Mouse (Mus musculus) c-Kit-positive CD71-positive TER-119-negative erythroid progenitor cells, embryonic 14.5 days (primary cell): ENCODE data around the gene Nucb1.
"Not testable (repeated sequence)": the region's sequence is repeated elsewhere in the genome, so short reads cannot be mapped to it uniquely, and the experiment has no call there.

Experiments
- DNase-seq: peaks from one replicate; pipeline ENCODE4 v3.0.0-alpha.2; 2013; ENCODE audit warnings: low read depth

Gene Nucb1

DNA sequence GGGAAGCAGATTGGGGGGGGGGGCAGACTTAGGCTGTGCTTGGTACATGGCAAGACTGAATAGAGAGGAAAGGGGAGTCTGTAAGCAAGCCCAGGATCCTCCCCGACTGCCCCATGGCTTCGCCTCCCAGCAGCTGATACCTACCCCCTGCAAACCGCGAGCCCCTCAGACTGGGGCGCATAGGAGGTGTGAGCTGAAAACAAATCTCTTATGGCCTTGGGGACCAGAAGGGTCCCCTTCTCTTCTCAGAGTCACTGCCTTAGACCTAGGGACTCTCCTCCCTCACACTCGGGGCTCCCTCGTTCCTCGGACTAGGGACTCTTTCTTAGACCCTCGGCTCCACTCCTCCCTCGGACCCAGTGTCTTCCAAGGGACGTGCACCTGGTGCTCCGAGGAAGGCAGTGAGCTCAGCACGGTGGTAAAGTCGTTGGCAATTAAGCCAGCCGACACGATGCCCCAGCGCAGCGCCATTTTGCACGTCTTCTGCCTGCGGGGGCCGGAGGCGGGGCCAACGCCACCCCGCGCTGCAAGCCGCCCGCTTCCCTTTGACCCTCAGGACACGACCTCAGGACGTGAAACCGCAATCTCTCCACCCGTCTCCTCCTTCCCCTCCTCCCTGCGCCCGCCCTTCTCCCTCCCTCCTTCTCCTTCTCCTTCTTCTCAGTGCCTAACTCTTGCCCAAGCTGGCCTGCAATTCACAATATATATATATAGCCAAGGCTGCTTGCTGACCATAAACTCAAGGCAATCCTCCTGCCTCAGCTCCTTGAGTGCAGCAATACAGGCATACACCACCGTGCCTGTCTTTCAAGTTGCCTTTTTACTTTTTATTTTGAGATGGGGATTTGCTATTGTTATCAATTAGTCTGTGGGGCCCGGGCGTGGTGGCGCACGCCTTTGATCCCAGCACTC lies 21.7 kb downstream of the Nucb1 start, which contains the start of gene Dhdh:
TSS of gene Dhdh (minus strand) at position 513 of the 912 bp plus-strand sequence.
- no peak for DNase-seq

- DNase-seq, result no peak
Observed at GRCm38 (mm10) chr7:45487861-45488292, 22.3 kb downstream of the Nucb1 start.

GRCm38 (mm10) chr7:45486761-45487415 lies 23.3 kb downstream of the Nucb1 start, which contains the start of gene Gm45808:
TSS of gene Gm45808 (minus strand) at chr7:45486811.
- no peak for DNase-seq

- DNase-seq, result peak; percentile 51
Observed at GRCm38 (mm10) chr7:45486158-45486557, 24.0 kb downstream of the Nucb1 start.

DNA sequence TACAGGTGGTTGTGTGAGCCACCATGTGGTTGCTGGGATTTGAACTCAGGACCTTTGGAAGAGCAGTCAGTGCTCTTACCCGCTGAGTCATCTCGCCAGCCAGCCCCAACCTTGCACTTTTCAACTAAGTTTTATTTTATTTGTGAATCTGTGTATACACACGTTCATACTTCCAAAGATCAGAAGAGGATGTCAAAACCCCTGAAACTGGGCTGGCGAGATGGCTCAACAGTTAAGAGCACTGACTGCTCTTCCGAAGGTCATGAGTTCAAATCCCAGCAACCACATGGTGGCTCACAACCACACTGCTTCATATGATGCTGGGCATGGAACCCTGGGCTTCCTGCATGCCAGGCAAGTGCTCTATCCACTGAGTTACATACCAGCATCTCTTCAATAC lies 25.2 kb downstream of the Nucb1 start:
- DNase-seq, result not testable (repeated sequence)

- no peak for DNase-seq
Observed at GRCm38 (mm10) chr7:45482166-45482565, 28.0 kb downstream of the Nucb1 start.

- DNase-seq, result peak; percentile 75
Observed at GRCm38 (mm10) chr7:45481374-45481927, 28.8 kb downstream of the Nucb1 start, which contains the start of gene Tulp2. TSS of gene Tulp2 (plus strand) at chr7:45481877.

DNA sequence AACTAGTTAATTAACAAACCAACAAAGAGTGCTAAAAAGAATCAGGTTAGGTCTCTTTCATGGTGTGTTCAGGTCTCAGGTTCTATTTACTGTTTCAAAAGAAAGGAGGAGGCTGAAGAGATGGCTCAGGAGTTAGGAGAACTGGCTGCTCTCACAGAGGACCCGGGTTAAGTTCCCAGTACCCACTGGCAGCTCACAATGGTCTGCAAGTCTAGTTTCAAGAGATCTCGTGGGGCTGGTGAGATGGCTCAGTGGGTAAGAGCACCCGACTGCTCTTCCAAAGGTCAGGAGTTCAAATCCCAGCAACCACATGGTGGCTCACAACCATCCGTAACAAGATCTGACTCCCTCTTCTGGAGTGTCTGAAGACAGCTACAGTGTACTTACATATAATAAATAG lies 29.9 kb downstream of the Nucb1 start:
- DNase-seq, result not testable (repeated sequence)

DNA sequence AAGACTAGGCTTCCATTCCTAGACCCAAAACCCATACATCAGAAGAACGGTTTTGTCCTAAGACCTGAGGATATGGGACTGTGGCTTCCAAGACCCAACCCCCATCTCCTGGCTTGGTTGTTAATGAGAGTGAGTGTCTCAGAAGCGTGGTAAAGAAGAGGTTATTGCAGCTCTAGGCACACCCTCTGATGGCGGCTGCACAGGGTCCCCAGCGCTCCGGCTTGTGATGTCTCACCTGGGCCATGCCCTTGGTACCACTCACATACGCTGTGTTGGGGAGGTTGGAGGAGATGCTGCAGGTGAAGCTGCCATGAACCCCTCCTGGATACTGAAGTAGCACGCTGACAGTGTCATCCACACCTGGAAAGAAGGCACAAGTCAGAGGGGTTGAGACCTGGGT lies 31.4 kb downstream of the Nucb1 start:
- no peak for DNase-seq

DNA sequence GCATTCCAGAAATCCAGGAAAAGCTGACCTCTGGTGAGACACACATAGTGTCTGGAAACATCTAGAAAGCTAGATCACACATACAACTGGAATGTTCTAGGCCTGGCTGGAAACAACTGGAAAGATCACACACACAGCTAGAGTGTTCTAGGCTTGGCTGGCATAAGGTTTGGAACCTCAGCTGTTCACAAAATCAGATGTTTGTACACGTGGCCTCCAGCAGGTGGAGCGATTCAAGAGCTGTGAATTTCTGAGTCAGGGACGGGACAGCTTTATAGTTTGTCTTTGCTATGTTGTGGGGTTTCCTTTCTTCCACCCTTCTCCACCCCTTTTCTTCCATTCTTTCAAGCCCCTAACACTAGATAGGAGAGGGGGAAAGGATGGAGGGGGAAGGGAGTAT lies 33.2 kb downstream of the Nucb1 start:
- no peak for DNase-seq

GRCm38 (mm10) chr7:45476453-45476852 lies 33.8 kb downstream of the Nucb1 start:
- no peak for DNase-seq

DNA sequence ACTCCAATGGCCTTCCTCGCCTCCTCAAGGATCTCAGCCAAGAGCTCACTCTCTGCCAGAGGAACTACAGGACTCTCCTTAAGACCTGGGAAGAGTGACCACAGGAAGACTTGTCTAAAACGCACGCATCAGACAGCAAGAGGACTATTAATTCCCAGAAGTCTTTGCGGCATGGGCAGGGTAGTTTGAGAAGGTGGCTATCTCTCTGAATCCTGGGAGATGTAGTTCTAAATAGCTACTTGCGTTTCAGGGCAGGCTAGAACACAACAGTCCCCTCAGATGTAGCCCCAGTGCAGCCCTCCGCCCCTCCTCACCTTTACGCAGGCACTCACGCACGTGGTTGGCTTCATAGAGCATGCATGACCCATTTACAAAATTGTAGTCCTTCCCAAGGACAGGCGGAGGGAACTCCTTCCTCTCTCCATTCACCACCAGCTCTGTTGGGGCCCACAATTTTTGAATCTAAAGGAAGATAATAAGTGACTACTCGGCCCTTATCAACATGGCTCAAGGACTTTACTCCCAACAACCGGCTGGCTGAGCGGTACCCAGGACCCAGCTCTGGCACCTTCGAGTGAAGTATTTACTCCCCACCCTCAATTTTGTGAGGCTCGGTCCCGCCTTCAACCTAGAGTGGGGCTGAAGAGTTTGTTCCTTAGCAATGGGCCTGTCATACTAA lies 34.8 kb downstream of the Nucb1 start:
- DNase-seq, result no peak

- peak; percentile 74 for DNase-seq
Observed at GRCm38 (mm10) chr7:45470869-45471268, 39.3 kb downstream of the Nucb1 start.

- no peak for DNase-seq
Observed at GRCm38 (mm10) chr7:45467090-45467670, 43.0 kb downstream of the Nucb1 start.

DNA sequence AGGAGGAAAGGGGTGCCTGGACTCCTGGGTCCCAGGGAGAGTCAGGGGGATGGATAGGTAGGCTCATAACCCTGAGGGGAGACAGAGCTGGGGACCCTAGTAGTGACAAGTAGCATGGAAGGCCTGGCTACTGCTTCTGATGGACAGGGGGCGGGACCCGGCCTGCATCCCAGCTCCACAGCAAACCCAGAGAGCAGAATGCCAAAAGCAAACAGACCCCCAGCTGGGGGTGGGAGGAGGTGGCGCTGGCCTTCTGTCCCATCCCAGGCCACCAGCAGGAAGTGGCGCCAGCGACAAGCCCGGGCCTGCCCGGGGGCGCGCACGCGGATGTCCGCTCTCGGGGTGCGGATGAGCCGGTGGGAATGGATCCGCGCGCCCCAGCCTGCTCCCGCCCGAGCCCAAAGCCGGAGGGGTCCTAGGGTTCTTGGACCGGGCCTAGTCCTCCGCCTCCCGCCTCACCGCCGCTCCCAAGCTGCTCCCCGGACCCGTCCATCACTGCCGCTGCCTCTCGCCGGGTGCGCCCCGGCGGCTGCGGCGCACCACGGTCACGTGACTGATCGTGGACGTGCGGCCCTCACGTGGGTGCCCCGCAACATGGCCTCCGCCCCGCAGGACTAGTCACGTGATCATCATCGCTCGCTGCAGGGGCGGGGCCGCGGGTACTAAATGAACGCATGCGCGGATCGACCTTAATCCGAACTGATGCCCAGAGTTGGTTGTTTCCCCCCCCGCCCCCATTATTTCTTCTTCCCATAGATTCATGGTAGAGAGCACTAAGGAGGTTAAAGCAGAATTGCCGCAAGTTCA lies 43.7 kb downstream of the Nucb1 start, which contains the start of gene Bax:
TSS of gene Bax (minus strand) at position 616 of the 807 bp plus-strand sequence.
- DNase-seq, result peak; percentile 88

DNA sequence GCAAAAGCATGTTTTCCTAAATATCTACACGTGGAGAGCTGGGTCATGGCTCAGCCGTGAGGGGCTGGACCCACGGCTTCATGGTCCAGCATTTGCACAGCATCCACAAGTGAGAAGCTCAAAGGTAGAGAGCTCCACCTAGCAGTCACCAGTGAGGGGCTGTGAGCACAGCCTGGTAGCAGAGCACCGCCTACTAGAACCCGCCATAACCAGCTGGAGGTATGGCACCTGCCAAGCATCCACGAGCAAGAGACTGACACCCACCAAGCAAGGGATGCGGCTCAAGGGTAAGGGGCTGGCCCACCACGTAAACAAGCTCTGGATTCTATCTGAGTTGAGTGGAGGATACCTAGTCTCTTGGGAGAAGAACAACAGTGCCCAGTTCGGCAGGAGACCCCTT lies 44.7 kb downstream of the Nucb1 start:
- no peak for DNase-seq

GRCm38 (mm10) chr7:45465112-45465511 lies 45.1 kb downstream of the Nucb1 start:
- DNase-seq, result no peak

DNA sequence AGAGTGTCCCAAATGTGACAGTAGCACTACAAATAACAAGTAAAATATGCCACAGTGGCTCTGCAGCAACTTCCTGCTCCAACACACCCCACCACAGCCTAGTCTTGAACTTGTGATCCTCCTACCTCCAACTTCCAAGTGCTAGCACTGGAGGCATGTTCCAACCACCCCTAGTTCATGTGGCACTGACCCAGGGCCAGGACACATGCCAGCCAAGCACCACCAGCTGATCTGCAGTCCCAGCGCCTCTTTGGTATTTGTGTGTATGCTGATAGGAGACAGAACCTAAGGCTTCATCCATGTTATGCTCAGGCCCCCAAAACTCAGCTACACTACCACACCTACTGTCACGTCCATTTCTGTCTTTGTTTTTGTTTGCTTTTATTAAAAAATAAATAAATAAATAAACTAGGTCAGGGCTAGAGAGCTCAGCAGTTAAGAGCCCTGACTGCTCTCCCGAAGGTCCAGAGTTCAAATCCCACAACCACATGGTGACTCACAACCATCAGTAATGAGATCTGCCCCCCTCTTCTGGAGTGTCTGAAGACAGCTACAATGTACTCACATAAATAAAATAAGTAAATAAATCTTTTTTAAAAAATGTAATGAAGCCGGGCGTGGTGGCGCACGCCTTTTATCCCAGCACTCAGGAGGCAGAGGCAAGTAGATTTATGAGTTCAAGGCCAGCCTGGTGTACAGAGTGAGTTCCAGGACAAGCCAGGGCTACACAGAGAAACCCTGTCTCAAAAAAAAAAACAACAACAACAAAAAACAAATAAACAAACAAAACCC lies 46.0 kb downstream of the Nucb1 start:
- no peak for DNase-seq

GRCm38 (mm10) chr7:45462868-45463267 lies 47.3 kb downstream of the Nucb1 start:
- DNase-seq, result not testable (repeated sequence)

DNA sequence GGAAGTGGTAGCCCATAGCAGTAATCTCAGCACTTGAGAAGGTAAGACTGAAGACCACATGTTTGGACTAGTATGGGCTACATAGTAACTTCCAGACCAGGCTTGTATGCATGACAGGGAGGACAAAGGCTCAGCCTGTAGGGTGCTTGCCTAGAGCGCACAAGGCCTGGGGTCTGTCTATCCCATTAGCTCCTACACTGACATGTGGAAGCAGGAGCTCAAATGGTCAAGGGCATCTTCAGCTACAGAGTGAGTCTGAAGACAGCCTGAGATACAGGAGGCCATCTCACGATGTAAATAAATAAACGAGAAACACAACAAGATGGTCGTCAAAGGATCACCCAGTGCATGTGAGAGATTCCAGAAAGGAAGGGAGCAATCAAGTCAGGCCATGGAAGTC lies 47.9 kb downstream of the Nucb1 start:
- DNase-seq, result no peak
